Mouse (Mus musculus): ENCODE measurements at regions not wholly inside any gene's neighbourhood (a gene's known extent, or its start where the extent isn't known, plus 50 kb on each side); places are given as distances from the start of the nearest gene placed in this dataset.

GRCm38 (mm10) chr4:26695964-26696363 is 349.3 kb upstream of the Manea start:
- TF ChIP-seq CTCF (conservative IDR thresholded peaks at IDR 0.05; ENCODE audit: low read length) (no peak), POU5F1 (IDR thresholded peaks at IDR 0.05; ENCODE audit: borderline replicate concordance, low read length) (no peak)

Measured in E14TG2a.4 (cell line).